In the genomic region with DNA sequence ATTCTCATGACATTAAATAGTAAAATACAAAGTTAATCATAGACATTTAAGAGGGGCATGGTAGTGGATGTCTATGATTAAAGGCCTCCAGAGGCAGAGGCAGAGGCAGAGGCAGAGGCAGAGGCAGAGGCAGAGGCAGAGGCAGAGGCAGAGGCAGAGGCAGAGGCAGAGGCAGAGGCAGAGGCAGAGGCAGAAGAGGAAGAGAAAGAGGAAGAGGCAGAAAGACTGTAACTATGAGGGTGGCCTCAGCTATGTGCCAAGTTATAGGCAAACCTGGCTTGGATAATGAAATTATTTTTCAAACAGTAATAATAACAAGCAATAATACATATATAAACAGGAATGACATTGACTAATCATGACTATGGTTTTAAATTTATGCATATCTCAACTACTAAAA, we compare ENCODE assay signal across 26 mouse cellular contexts. TPM values are rescaled to one million over a fixed set of nuclear protein-coding genes. Genes with fewer than 3 reads are reported as not detected.
A peak's percentile ranks its signal among the peaks of the same experiment; 100 is the strongest.
DNase-seq lines count a peak whose midpoint lies in the region; ATAC-seq lines count a peak whose summit lies in the region.
"Had no signal": no experiment of that assay in that cellular context is flagged by ENCODE, and none has a peak within 500 bp of the region (broad histone marks: within the 10 kb centered on the region; RNA-seq: fewer than 3 reads in every experiment).

No protein-coding gene starts in this region.

- no peak overlapping the region for H3K4me2 ChIP-seq in heart, embryonic 12.5 days
- H3K4me2 ChIP-seq: forebrain, embryonic 13.5 days; heart, embryonic 13.5 days; hindbrain, embryonic 14.5 days had no signal

- peak; percentile 89 for DNase-seq in heart, adult 11 months
- DNase-seq in lung, postnatal 36 days, result peak; percentile 11
- DNase-seq in lung, postnatal 10 days, result no peak
- DNase-seq in left cerebral cortex, adult 9 months (ENCODE audit: low spot score in 2 of 2), result no peak
- no peak for DNase-seq in cerebellum, adult 11 months
- DNase-seq: adrenal gland, adult 2 months; adrenal gland, postnatal 14 days; B cell, adult 2 months; cerebellum, adult 18-20 months; cerebellum, adult 9-10 months; cerebellum, postnatal 14 days; forebrain, postnatal 0 days; gastrocnemius, postnatal 10 days; heart, postnatal 14 days; heart, postnatal 4 days had no signal

- H3K4me1 ChIP-seq in heart, embryonic 12.5 days (replicated peaks), result no peaks in the 10 kb centered on the region
- H3K4me1 ChIP-seq: forebrain, embryonic 10.5 days; forebrain, embryonic 13.5 days; heart, embryonic 13.5 days had no signal

- H3K27me3 ChIP-seq in heart, embryonic 12.5 days (replicated peaks), result no peaks in the 10 kb centered on the region
- H3K27me3 ChIP-seq: forebrain, embryonic 13.5 days; heart, embryonic 13.5 days had no signal

- H3K9ac ChIP-seq in heart, embryonic 12.5 days, result no peak overlapping the region
- H3K9ac ChIP-seq: forebrain, embryonic 13.5 days; forebrain, postnatal 0 days; heart, embryonic 13.5 days; hindbrain, embryonic 14.5 days had no signal

- no peaks in the 10 kb centered on the region for H3K9me3 ChIP-seq in heart, embryonic 12.5 days (replicated peaks)
- H3K9me3 ChIP-seq: forebrain, embryonic 10.5 days; forebrain, embryonic 13.5 days; heart, embryonic 13.5 days had no signal

- no peak overlapping the region for H3K27ac ChIP-seq in heart, embryonic 12.5 days (ENCODE audit: poor library complexity, severe bottlenecking)
- peak overlapping the region; percentile 99 for H3K27ac ChIP-seq in macrophage
- H3K27ac ChIP-seq: forebrain, embryonic 10.5 days; forebrain, embryonic 13.5 days; heart, embryonic 13.5 days; hindbrain, embryonic 14.5 days; hindbrain, postnatal 0 days had no signal

- no peak for ATAC-seq in heart, embryonic 12.5 days (ENCODE audit: insufficient number of reproducible peaks, low FRiP score)
- ATAC-seq in monocyte, adult 5-6 weeks (replicated peaks; ENCODE audit: insufficient number of reproducible peaks, low FRiP score, low TSS enrichment, poor library complexity, severe bottlenecking), result 0 out of 2 replicates have a peak, but pooled peaks have one; percentile 48
- ATAC-seq: forebrain, embryonic 13.5 days; forebrain, postnatal 0 days; hindbrain, postnatal 0 days; inflammation-experienced regulatory T-cells, adult 6 months; intestine, embryonic 16.5 days had no signal

- no peaks in the 10 kb centered on the region for H3K36me3 ChIP-seq in heart, embryonic 12.5 days
- H3K36me3 ChIP-seq in macrophage (ENCODE audit: inconsistent target), result peaks cover 6% of the 10 kb centered on the region; the same call in 1 of the 2 replicates
- H3K36me3 ChIP-seq: forebrain, embryonic 10.5 days; heart, embryonic 13.5 days had no signal

- no peak overlapping the region for H3K4me3 ChIP-seq in heart, embryonic 12.5 days
- peak overlapping the region; percentile 78 for H3K4me3 ChIP-seq in macrophage (ENCODE audit: inconsistent target)
- H3K4me3 ChIP-seq: forebrain, embryonic 10.5 days; forebrain, embryonic 13.5 days; heart, embryonic 13.5 days had no signal

- H3K79me2 ChIP-seq in macrophage (ENCODE audit: inconsistent target), result peaks cover 74% of the 10 kb centered on the region

RNA-seq across cellular contexts. Expression of gene Ifi207, which starts 1.0 kb away (rescaled TPM):
- 0.15 and 0.30 TPM in 2 replicates for polyA plus RNA-seq in heart, embryonic 12.5 days (2016; fragmentation: Nextera tagmentation; extraction: Ambion mirVana)
- 100 to 1,000 TPM; 200 to 761 (median 454) TPM for total RNA-seq in macrophage (2018; cell fraction: chromatin; rRNA removed)
- total RNA-seq in macrophage (2018; cell fraction: cytosol; rRNA removed), result 100 to 1,000 TPM; 348 to 661 (median 438) TPM
- 100 to 1,000 TPM; 307 to 808 (median 562) TPM for total RNA-seq in macrophage (2018; cell fraction: nucleus; rRNA removed)
- 254 to 634 TPM (median 365 TPM) in 3 replicates for polyA plus RNA-seq in macrophage (2018)
- 27.5 to 53.9 TPM (median 45.4 TPM) in 3 replicates for total RNA-seq in monocyte, adult 5-6 weeks (2017)
- total RNA-seq: MEL had no signal

RNA-seq across cellular contexts. Expression of gene Ifi204, which starts 26.2 kb away (rescaled TPM):
- polyA plus RNA-seq in heart, embryonic 12.5 days (2016; fragmentation: Nextera tagmentation; extraction: Ambion mirVana), result 0.37 and 0.81 TPM in 2 replicates
- total RNA-seq in macrophage (2018; cell fraction: chromatin; rRNA removed), result 1,000 to 10,000 TPM in 14 of 26 experiments, 100 to 1,000 TPM in 12; 379 to 2,421 (median 1,126) TPM
- total RNA-seq in macrophage (2018; cell fraction: cytosol; rRNA removed), result 1,000 to 10,000 TPM in 3 of 26 experiments, 100 to 1,000 TPM in 23; 301 to 1,113 (median 720) TPM
- 1,000 to 10,000 TPM in 16 of 26 experiments, 100 to 1,000 TPM in 10; 414 to 2,160 (median 1,206) TPM for total RNA-seq in macrophage (2018; cell fraction: nucleus; rRNA removed)
- 326 to 690 TPM (median 497 TPM) in 3 replicates for polyA plus RNA-seq in macrophage (2018)
- 160 to 239 TPM (median 218 TPM) in 3 replicates for total RNA-seq in monocyte, adult 5-6 weeks (2017)
- total RNA-seq: MEL had no signal

Comparison
In these comparisons a context has a peak if more than half of its experiments do, and no peak if none do; other contexts are left out.
1. DNase-seq: peak in heart, adult 11 months (single experiment) and lung, postnatal 36 days (single experiment); none in lung, postnatal 10 days (single experiment), left cerebral cortex, adult 9 months (0 of 2) and cerebellum, adult 11 months (single experiment).
2. RNA of gene Ifi207, which starts 1.0 kb away (polyA plus RNA-seq): 254 to 634 TPM in macrophage; 0.15 to 0.30 TPM in heart, embryonic 12.5 days; every median in the first group is over 100 times any median in the second.
3. RNA of gene Ifi204, which starts 26.2 kb away (polyA plus RNA-seq): 326 to 690 TPM in macrophage; 0.37 to 0.81 TPM in heart, embryonic 12.5 days; every median in the first group is over 100 times any median in the second.